Mouse (Mus musculus) telencephalon, adult 2 months (tissue): ENCODE data around the gene Gm29289.
"Not testable (repeated sequence)": the region's sequence is repeated elsewhere in the genome, so short reads cannot be mapped to it uniquely, and the experiment has no call there.

Source experiments
- DNase-seq: peaks from one replicate; pipeline ENCODE4 v3.0.0-alpha.2; 2011; ENCODE audit warnings: low read depth, low spot score

The Gm29289 gene

DNA sequence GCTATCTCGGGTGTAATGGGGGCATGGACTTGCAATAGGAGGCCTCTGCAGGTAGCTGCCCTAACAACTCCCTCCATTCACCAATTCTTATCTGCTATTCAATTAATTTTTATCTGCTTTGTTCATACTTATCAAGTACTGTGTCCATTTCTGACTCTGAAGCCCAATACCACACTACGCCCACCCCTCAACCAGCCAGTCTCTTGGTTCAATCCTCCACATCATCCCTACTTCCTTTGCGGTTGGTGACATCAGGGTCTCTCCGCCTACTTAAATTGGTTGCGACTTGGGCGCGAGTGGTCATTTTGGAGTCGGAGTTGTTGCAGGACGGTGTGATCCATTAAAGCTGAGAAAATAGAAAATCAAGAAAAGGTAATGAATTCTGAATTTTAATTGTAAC lies at the start of gene Gm29289:
TSS of gene Gm29289 (plus strand) at position 301 of the 400 bp plus-strand sequence.
- DNase-seq: not testable (repeated sequence)

DNA sequence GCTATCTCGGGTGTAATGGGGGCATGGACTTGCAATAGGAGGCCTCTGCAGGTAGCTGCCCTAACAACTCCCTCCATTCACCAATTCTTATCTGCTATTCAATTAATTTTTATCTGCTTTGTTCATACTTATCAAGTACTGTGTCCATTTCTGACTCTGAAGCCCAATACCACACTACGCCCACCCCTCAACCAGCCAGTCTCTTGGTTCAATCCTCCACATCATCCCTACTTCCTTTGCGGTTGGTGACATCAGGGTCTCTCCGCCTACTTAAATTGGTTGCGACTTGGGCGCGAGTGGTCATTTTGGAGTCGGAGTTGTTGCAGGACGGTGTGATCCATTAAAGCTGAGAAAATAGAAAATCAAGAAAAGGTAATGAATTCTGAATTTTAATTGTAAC lies 31.7 kb upstream of the Gm29289 start, which contains the start of gene Gm10352:
TSS of gene Gm10352 (plus strand) at position 301 of the 400 bp plus-strand sequence.
- DNase-seq: not testable (repeated sequence)
